Mouse (Mus musculus) myocyte (in vitro differentiated cells): Measurements from ENCODE around the gene Lpar1. TPM values are rescaled to one million over a fixed set of nuclear protein-coding genes. Genes with fewer than 3 reads are reported as not detected.
A peak's percentile ranks its signal among the peaks of the same experiment; 100 is the strongest.

ENCODE experiments used
- H3K27me3 ChIP-seq: one replicate; pipeline ENCODE4 v1.6.1; 2011; ENCODE audit not compliant: control insufficient read depth, insufficient read depth, insufficient read length
- H3K36me3 ChIP-seq: one replicate; pipeline ENCODE4 v1.6.1; 2011; ENCODE audit not compliant: control insufficient read depth, insufficient read depth
- H3K4me2 ChIP-seq: one replicate; pipeline ENCODE4 v1.6.1; 2011; ENCODE audit warnings: low read depth, control low read depth
- H3K4me3 ChIP-seq: one replicate; pipeline ENCODE4 v1.5.1; 2011; ENCODE audit warnings: mild to moderate bottlenecking, control low read depth, moderate library complexity
- H3K79me2 ChIP-seq: one replicate; pipeline ENCODE4 v1.6.1; 2011; ENCODE audit not compliant: control insufficient read depth, insufficient read depth
- H3ac ChIP-seq: one replicate; pipeline ENCODE4 v1.6.1; 2011; ENCODE audit not compliant: control insufficient read depth, insufficient read length
- CEBPB ChIP-seq: IDR thresholded peaks from 2 replicates; pipeline ENCODE4 v1.6.1; 2011; ENCODE audit warnings: mild to moderate bottlenecking, moderate library complexity; ENCODE audit not compliant: poor library complexity, insufficient read depth, severe bottlenecking
- E2F4 ChIP-seq: IDR thresholded peaks from one replicate; pipeline ENCODE4 v1.6.1; 2011; ENCODE audit warnings: mild to moderate bottlenecking, control low read depth, moderate library complexity; ENCODE audit not compliant: insufficient read depth
- MAX ChIP-seq: IDR thresholded peaks from one replicate; pipeline ENCODE4 v1.6.1; 2011; ENCODE audit warnings: low read depth, mild to moderate bottlenecking, control low read depth
- MYOD1 ChIP-seq, 3 experiments: IDR thresholded peaks; one replicate each; pipeline ENCODE4 v1.6.1; 2011; ENCODE audit warnings: control low read depth in 2 of 3, low read depth in 2 of 3, mild to moderate bottlenecking in 2 of 3, moderate library complexity in 1 of 3; ENCODE audit not compliant: insufficient read length in 2 of 3, control insufficient read depth in 1 of 3
- MYOG ChIP-seq, 3 experiments: IDR thresholded peaks; one replicate each; pipeline ENCODE4 v1.6.1; 2011; ENCODE audit warnings: control low read depth in 2 of 3, low read depth in 2 of 3, mild to moderate bottlenecking in 2 of 3; ENCODE audit not compliant: insufficient read length in 2 of 3, control insufficient read depth in 1 of 3, insufficient read depth in 1 of 3
- POLR2A ChIP-seq: IDR thresholded peaks from one replicate; pipeline ENCODE4 v1.6.1; 2011; ENCODE audit warnings: low read depth, mild to moderate bottlenecking, control low read depth, moderate library complexity; ENCODE audit not compliant: insufficient read length
- POLR2AphosphoS2 ChIP-seq: IDR thresholded peaks from one replicate; pipeline ENCODE4 v1.6.1; 2011; ENCODE audit warnings: low read depth, control low read depth; ENCODE audit not compliant: insufficient read length
- REST ChIP-seq: IDR thresholded peaks from one replicate; pipeline ENCODE4 v1.6.1; 2011; ENCODE audit warnings: mild to moderate bottlenecking, control low read depth, moderate library complexity; ENCODE audit not compliant: insufficient read depth, insufficient read length
- SRF ChIP-seq: IDR thresholded peaks from one replicate; pipeline ENCODE4 v1.6.1; 2011; ENCODE audit warnings: low read depth; ENCODE audit not compliant: control insufficient read depth, insufficient read length
- TCF12 ChIP-seq: IDR thresholded peaks from one replicate; pipeline ENCODE4 v1.6.1; 2011; ENCODE audit warnings: mild to moderate bottlenecking, control low read depth; ENCODE audit not compliant: poor library complexity, insufficient read depth, severe bottlenecking
- TCF3 ChIP-seq: IDR thresholded peaks from one replicate; pipeline ENCODE4 v1.6.1; 2011; ENCODE audit warnings: low read depth, control low read depth; ENCODE audit not compliant: insufficient read length
- USF1 ChIP-seq: IDR thresholded peaks from one replicate; pipeline ENCODE4 v1.6.1; 2011; ENCODE audit warnings: low read depth, mild to moderate bottlenecking, control low read depth, moderate library complexity
- polyA plus RNA-seq: library from polyadenylated mRNA; unstranded; fragments of >200 nt; fragmentation: generic; extraction: Trizol; gene quantifications from one replicate; pipeline ENCODE4 v1.2.1, GENCODE M21; 2012; ENCODE audit warnings: missing spikeins

Gene Lpar1
- polyA plus RNA-seq, 1 experiment = 14.1 TPM

GRCm38 (mm10) chr4:58571661-58572060, 18.0 kb upstream of the Lpar1 start:
- Histone ChIP-seq H3K79me2 (no peaks in the 10 kb centered on the region), H3K4me2 (no peak overlapping the region), H3ac (no peak overlapping the region), H3K36me3 (no peaks in the 10 kb centered on the region), H3K4me3 (no peak overlapping the region), H3K27me3 (no peaks in the 10 kb centered on the region)
- TF ChIP-seq MYOD1 (IDR thresholded peaks at IDR 0.05; ENCODE audit: control insufficient read depth in 1 of 3, insufficient read length in 2 of 3, low read depth in 2 of 3) (no peak), POLR2AphosphoS2 (no peak), CEBPB (no peak), MYOG (IDR thresholded peaks at IDR 0.05; ENCODE audit: control insufficient read depth in 1 of 3, insufficient read depth in 1 of 3, insufficient read length in 2 of 3, low read depth in 2 of 3) (no peak), E2F4 (no peak), USF1 (no peak)

GRCm38 (mm10) chr4:58571232-58571631, 17.5 kb upstream of the Lpar1 start:
- no peak overlapping the region for H3K4me3 ChIP-seq
- no peaks in the 10 kb centered on the region for H3K27me3 ChIP-seq
- H3K79me2 ChIP-seq = no peaks in the 10 kb centered on the region
- no peaks in the 10 kb centered on the region for H3K36me3 ChIP-seq
- H3ac ChIP-seq = no peak overlapping the region
- no peak overlapping the region for H3K4me2 ChIP-seq
- TF ChIP-seq USF1 = no peak

- no peak for TF ChIP-seq MYOD1 (IDR thresholded peaks at IDR 0.05; ENCODE audit: control insufficient read depth in 1 of 3, insufficient read length in 2 of 3, low read depth in 2 of 3)
- peak overlapping the region; percentile 34 for H3K4me2 ChIP-seq
Observed at GRCm38 (mm10) chr4:58568486-58568885, 14.8 kb upstream of the Lpar1 start.

GRCm38 (mm10) chr4:58562776-58563175, 9.1 kb upstream of the Lpar1 start:
- Histone ChIP-seq H3K4me3 (no peak overlapping the region), H3ac (no peak overlapping the region), H3K4me2 (no peak overlapping the region), H3K79me2 (no peaks in the 10 kb centered on the region), H3K27me3 (no peaks in the 10 kb centered on the region), H3K36me3 (no peaks in the 10 kb centered on the region)
- TF ChIP-seq MYOG (IDR thresholded peaks at IDR 0.05; ENCODE audit: control insufficient read depth in 1 of 3, insufficient read depth in 1 of 3, insufficient read length in 2 of 3, low read depth in 2 of 3) = no peak
- TF ChIP-seq TCF3 = no peak
- no peak for TF ChIP-seq E2F4
- no peak for TF ChIP-seq TCF12
- TF ChIP-seq USF1 = no peak
- no peak for TF ChIP-seq POLR2A
- no peak for TF ChIP-seq POLR2AphosphoS2
- no peak for TF ChIP-seq MYOD1 (IDR thresholded peaks at IDR 0.05; ENCODE audit: control insufficient read depth in 1 of 3, insufficient read length in 2 of 3, low read depth in 2 of 3)
- no peak for TF ChIP-seq REST

More at GRCm38 (mm10) chr4:58568486-58568885, 14.8 kb upstream of the Lpar1 start:
- no peaks in the 10 kb centered on the region for H3K27me3 ChIP-seq
- H3K36me3 ChIP-seq = no peaks in the 10 kb centered on the region
- H3K79me2 ChIP-seq = no peaks in the 10 kb centered on the region
- no peak overlapping the region for H3K4me3 ChIP-seq
- H3ac ChIP-seq = no peak overlapping the region

- no peak overlapping the region for H3ac ChIP-seq
- H3K4me3 ChIP-seq = no peak overlapping the region
- no peak overlapping the region for H3K4me2 ChIP-seq
- no peaks in the 10 kb centered on the region for H3K36me3 ChIP-seq
- H3K27me3 ChIP-seq = no peaks in the 10 kb centered on the region
- TF ChIP-seq MYOG (IDR thresholded peaks at IDR 0.05; ENCODE audit: control insufficient read depth in 1 of 3, insufficient read depth in 1 of 3, insufficient read length in 2 of 3, low read depth in 2 of 3) = no peak
- TF ChIP-seq E2F4 = no peak
- H3K79me2 ChIP-seq = no peaks in the 10 kb centered on the region
Observed at GRCm38 (mm10) chr4:58557001-58557400, 3.3 kb upstream of the Lpar1 start.

GRCm38 (mm10) chr4:58554359-58554838, 701 bp upstream of the Lpar1 start:
- Histone ChIP-seq H3ac (no peak overlapping the region), H3K27me3 (no peaks in the 10 kb centered on the region), H3K36me3 (no peaks in the 10 kb centered on the region), H3K79me2 (peaks cover 16% of the 10 kb centered on the region), H3K4me2 (no peak overlapping the region), H3K4me3 (peak overlapping the region; percentile 67)
- TF ChIP-seq REST (no peak), CEBPB (no peak), MYOG (IDR thresholded peaks at IDR 0.05; ENCODE audit: control insufficient read depth in 1 of 3, insufficient read depth in 1 of 3, insufficient read length in 2 of 3, low read depth in 2 of 3) (no peak), POLR2A (no peak), MYOD1 (IDR thresholded peaks at IDR 0.05; ENCODE audit: control insufficient read depth in 1 of 3, insufficient read length in 2 of 3, low read depth in 2 of 3) (no peak), POLR2AphosphoS2 (no peak), TCF12 (no peak), TCF3 (no peak), E2F4 (no peak), MAX (no peak), SRF (no peak), USF1 (no peak)
